15 mouse cellular contexts compared by ENCODE assay signal in the genomic region with DNA sequence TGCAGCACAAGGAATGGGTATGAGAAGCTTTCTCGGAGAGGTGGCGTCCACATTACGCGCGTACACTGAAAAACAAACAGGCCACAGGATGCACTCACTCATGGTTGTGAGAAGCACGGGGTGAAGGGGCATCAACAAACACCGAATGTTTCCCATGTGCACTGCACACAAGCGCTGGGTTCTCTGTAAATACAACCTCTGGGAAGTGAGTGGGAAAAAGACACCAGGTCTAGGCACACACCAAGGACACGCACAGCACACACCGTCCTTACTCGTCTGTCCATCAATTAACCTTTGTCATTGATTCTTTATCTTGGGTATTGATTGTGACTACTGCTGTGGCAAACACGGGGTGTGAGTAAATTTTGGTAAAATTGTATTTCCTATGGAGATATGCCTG.
"Had no signal": no experiment of that assay in that cellular context is flagged by ENCODE, and none has a peak within 500 bp of the region (broad histone marks: within the 10 kb centered on the region; RNA-seq: fewer than 3 reads in every experiment).

No protein-coding gene starts in this region.

- H3K9ac ChIP-seq: neural tube, embryonic 15.5 days; stomach, embryonic 15.5 days had no signal

- H3K4me1 ChIP-seq: neural tube, embryonic 15.5 days; stomach, embryonic 15.5 days had no signal

- H3K4me2 ChIP-seq: neural tube, embryonic 15.5 days; stomach, embryonic 15.5 days had no signal

- H3K36me3 ChIP-seq: neural tube, embryonic 15.5 days; stomach, embryonic 15.5 days had no signal

- H3K4me3 ChIP-seq: neural tube, embryonic 15.5 days; stomach, embryonic 15.5 days had no signal

- H3K9me3 ChIP-seq: neural tube, embryonic 15.5 days; stomach, embryonic 15.5 days had no signal

- H3K27me3 ChIP-seq: neural tube, embryonic 15.5 days; stomach, embryonic 15.5 days had no signal

- H3K27ac ChIP-seq: neural tube, embryonic 15.5 days; stomach, embryonic 15.5 days; stomach, postnatal 0 days had no signal

- DNase-seq: retina, postnatal 1 day; right cerebral cortex, adult 18-20 months; right cerebral cortex, postnatal 14 days; right cerebral cortex, postnatal 25 days; right cerebral cortex, postnatal 4 days; spleen, adult 18-20 months; thymus, adult 18-20 months; thymus, adult 2 months; thymus, postnatal 14 days; thymus, postnatal 25 days; thymus, postnatal 36 days; thymus, postnatal 4 days had no signal
